Mouse (Mus musculus) gastrocnemius, postnatal 25 days (tissue): ENCODE results near the gene Rab11b. TPM values are rescaled to one million over a fixed set of nuclear protein-coding genes. Genes with fewer than 3 reads are reported as not detected.

Source experiments
- DNase-seq: peaks from one replicate; pipeline ENCODE4 v3.0.0; 2022
- total RNA-seq, 2 experiments: library from RNA; stranded (reverse); gene quantifications; 1 replicate in 1 of 2; 2 replicates in 1 of 2; pipeline ENCODE4 v1.2.3; 2021

The Rab11b gene
- total RNA-seq, 2 experiments from 2014 or later, result 125 to 136 TPM

DNA sequence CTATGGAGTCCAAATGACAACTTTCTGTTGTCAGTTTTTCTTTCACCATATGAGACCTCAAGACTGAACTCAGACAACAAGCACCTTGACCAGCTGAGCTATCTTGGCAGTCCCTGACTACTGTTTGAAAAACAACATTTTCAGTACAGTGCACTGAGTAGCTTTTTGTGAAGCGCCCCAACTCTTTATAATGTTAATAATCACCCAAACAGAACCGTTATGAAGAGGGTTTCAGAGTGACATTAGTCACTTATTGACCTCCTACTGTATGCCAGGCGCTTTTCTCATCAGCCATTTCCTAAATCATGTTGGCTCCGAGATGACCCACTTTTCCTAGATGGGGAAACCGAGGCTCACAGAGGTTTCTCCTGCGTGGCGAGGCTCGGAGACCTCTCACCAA is 42.3 kb downstream of the Rab11b start:
- DNase-seq, result no peak

DNA sequence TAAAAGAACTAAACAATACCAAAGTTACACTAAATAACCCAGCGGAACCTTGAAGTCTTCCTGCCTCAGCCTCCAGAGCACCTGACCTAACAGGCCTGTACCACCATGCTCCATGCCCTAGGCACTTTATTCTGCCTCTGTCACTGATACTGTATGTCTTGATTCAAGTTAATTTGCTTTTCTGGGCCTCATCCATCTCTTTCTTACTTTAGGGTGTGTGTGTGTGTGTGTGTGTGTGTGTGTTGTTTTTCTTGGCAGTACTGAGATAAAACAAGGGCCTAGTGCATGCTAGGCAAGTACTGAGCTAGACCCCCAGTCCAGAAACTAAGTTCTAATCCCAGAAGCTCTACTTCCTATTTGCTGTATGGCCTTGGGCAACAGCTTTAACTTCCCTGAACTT is 43.1 kb downstream of the Rab11b start:
- DNase-seq, result no peak

DNA sequence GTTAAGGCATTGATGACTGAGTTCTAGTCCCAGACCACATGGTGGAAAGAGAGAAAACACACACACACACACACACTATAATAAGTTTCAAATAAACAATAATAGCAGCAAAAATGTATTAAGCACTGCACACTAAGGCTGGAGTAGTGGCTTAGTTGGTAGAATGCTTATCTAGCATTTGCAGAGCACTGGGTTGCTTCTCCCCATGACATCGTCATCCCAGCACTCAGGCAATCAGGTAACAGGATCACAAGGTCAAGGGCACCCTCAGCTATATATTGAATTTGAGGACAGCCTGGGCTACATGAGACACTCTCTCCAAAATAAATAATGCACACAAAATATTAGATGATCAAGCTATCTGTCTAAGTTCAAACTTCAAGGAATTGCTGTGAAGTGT is 45.6 kb downstream of the Rab11b start:
- no peak for DNase-seq

GRCm38 (mm10) chr17:33713271-33713670 is 47.1 kb downstream of the Rab11b start:
- DNase-seq, result no peak

DNA sequence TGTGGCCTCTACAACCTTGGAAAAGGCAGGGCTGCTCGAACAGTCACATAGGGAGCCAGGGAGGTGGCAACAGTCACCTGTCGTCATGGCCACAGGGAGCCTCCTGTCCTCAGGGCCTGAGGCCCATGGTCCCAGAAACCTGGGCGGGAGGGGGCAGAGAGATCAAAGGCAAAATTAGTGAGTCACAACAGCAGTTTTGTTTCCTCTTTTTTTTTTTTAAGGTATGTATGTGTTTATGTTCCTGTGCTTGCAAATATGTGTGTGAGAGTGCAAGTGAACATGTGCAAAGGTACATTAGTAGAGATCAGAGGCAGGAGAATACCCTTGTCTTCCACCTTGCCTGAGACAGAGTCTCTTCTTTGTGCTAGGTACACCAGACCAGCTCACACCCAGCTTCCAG is 50.5 kb downstream of the Rab11b start:
- no peak for DNase-seq

DNA sequence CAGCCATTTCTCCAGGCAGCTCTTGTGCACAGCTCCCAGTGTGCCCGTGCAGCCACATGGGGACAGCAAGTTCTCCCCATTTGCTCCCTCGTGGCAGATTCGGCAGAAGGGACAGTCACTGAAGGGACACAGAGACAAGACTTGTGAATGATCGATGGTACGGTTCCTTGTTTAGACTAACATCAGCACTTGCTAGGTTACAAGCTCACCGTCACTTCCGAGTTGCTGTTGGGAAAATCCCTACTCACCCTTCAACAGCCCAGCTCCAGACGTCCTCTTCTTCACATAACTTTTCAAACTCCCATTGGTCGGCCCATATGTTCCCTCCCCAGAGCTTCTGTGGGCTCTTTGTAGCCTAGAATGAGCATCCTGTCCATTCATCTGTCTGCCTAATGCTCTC is 57.2 kb downstream of the Rab11b start:
- no peak for DNase-seq

DNA sequence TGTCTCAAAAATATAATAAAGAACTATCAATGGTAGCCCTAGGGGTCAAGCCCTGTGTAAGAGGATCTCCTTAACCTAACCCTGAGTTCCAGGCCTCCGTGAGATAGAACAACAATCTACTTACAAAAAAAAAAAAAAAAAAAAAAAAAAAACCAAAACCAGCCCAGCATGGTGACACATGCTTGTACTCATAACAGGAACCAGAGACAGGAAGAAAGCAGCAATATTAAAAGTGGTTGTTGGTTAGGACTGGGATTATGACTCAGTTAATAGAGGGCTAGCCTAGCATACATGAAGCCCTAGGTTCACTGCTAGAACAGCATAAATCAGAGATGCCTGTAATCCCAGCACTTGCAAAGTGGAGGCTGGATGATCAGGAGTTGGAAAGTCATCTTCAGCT is 58.2 kb downstream of the Rab11b start:
- no peak for DNase-seq

- no peak for DNase-seq
Observed at GRCm38 (mm10) chr17:33695471-33695870, 64.9 kb downstream of the Rab11b start.

Other genes with a start within 250 kb of the Rab11b start
- gene Adamts10, start 236.3 kb downstream of the Rab11b start, total RNA-seq, result 10 to 100 TPM; 12.1 to 13.2 TPM
- gene Myo1f, start 204.8 kb downstream of the Rab11b start, total RNA-seq, result under 1 TPM; 0.62 to 1.00 TPM
- gene Zfp414, start 131.4 kb downstream of the Rab11b start, total RNA-seq, result 1 to 10 TPM; 6.0 to 6.6 TPM
- not detected for gene Pram1, start 122.5 kb downstream of the Rab11b start, total RNA-seq
- gene Hnrnpm, start 73.7 kb downstream of the Rab11b start, total RNA-seq, result 10 to 100 TPM; 62.7 to 70.9 TPM
- 10 to 100 TPM; 89.8 to 90.4 TPM for gene March2, start 41.9 kb downstream of the Rab11b start, total RNA-seq
- gene Angptl4, start 21.3 kb upstream of the Rab11b start, total RNA-seq, result 10 to 100 TPM in 1 of 2 experiments, 1 to 10 TPM in 1; 8.1 to 13.3 TPM
- 10 to 100 TPM; 18.5 to 20.7 TPM for gene Kank3, start 50.0 kb upstream of the Rab11b start, total RNA-seq
- gene Rps28, start 64.0 kb upstream of the Rab11b start, total RNA-seq, result 100 to 1,000 TPM; 538 to 612 TPM
- gene Ndufa7, start 64.0 kb upstream of the Rab11b start, total RNA-seq, result 100 to 1,000 TPM; 326 to 339 TPM
- 10 to 100 TPM; 15.6 to 20.7 TPM for gene Cd320, start 82.6 kb upstream of the Rab11b start, total RNA-seq
- not detected for gene Gm7029, start 113.3 kb upstream of the Rab11b start, total RNA-seq
- gene Kifc1, start 130.1 kb upstream of the Rab11b start, total RNA-seq, result 1 to 10 TPM in 1 of 2 experiments, under 1 TPM in 1; 0.95 to 1.0 TPM
- not detected for gene Platr17, start 144.6 kb upstream of the Rab11b start, total RNA-seq
- 10 to 100 TPM; 10.2 to 11.7 TPM for gene Daxx, start 148.9 kb upstream of the Rab11b start, total RNA-seq
- 10 to 100 TPM; 31.2 to 41.2 TPM for gene Tapbp, start 155.4 kb upstream of the Rab11b start, total RNA-seq
- gene Zbtb22, start 155.4 kb upstream of the Rab11b start, total RNA-seq, result 10 to 100 TPM; 11.1 to 11.3 TPM
- gene Rgl2, start 169.0 kb upstream of the Rab11b start, total RNA-seq, result 10 to 100 TPM; 27.3 to 28.5 TPM
- gene Pfdn6, start 179.8 kb upstream of the Rab11b start, total RNA-seq, result 10 to 100 TPM; 52.3 to 55.8 TPM
- 10 to 100 TPM in 1 of 2 experiments, 1 to 10 TPM in 1; 9.7 to 11.6 TPM for gene Wdr46, start 180.1 kb upstream of the Rab11b start, total RNA-seq
- 1 to 10 TPM; 1.8 to 1.9 TPM for gene B3galt4, start 191.0 kb upstream of the Rab11b start, total RNA-seq
- gene Vps52, start 195.3 kb upstream of the Rab11b start, total RNA-seq, result 10 to 100 TPM; 27.2 to 28.8 TPM
- 100 to 1,000 TPM; 330 to 347 TPM for gene Rps18, start 195.5 kb upstream of the Rab11b start, total RNA-seq
- 10 to 100 TPM; 22.8 to 48.2 TPM for gene H2-K1, start 239.8 kb upstream of the Rab11b start, total RNA-seq